Mouse (Mus musculus) ES-E14 (cell line): ENCODE results near the gene Slc28a1.

ENCODE experiments used
- HCFC1 ChIP-seq: IDR thresholded peaks from 2 replicates; pipeline ENCODE4 v1.6.1; 2012; ENCODE audit warnings: low read length, inconsistent platforms, borderline replicate concordance; ENCODE audit not compliant: insufficient read depth
- MAFK ChIP-seq: IDR thresholded peaks from 2 replicates; pipeline ENCODE4 v1.6.1; 2014; ENCODE audit warnings: mild to moderate bottlenecking, low read depth, low read length, inconsistent platforms; ENCODE audit not compliant: insufficient read depth
- ZNF384 ChIP-seq: IDR thresholded peaks from 2 replicates; pipeline ENCODE4 v1.6.1; 2012; ENCODE audit warnings: low read depth, low read length, inconsistent platforms

DNA sequence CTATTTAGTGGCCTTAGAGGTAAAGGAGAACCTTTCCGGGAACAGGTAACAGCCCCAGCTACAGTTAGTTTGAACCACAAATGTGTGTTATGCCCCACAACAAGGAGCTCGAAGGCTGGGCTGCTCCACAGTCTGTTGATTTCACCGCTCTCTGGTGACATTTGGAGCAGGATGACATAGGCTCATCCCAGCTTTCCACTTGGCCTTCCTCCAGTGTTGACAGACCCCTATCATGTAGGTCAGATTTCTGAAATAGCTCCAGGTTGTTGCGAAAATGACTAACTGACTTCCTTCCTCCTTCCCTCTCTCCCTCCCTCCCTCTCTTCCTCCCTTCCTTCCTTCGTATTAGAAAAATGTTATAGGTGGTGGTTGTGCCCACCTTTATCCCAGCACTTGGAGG, 84.5 kb downstream of the Slc28a1 start:
- no peak for TF ChIP-seq HCFC1
- no peak for TF ChIP-seq MAFK
- TF ChIP-seq ZNF384, result no peak
